Mouse (Mus musculus): ENCODE data around the gene Cox6b2. TPM values are rescaled to one million over a fixed set of nuclear protein-coding genes. Genes with fewer than 3 reads are reported as not detected.

The Cox6b2 gene
- 2.0 TPM for polyA plus RNA-seq (2017; shearing (Covaris generic))

DNA sequence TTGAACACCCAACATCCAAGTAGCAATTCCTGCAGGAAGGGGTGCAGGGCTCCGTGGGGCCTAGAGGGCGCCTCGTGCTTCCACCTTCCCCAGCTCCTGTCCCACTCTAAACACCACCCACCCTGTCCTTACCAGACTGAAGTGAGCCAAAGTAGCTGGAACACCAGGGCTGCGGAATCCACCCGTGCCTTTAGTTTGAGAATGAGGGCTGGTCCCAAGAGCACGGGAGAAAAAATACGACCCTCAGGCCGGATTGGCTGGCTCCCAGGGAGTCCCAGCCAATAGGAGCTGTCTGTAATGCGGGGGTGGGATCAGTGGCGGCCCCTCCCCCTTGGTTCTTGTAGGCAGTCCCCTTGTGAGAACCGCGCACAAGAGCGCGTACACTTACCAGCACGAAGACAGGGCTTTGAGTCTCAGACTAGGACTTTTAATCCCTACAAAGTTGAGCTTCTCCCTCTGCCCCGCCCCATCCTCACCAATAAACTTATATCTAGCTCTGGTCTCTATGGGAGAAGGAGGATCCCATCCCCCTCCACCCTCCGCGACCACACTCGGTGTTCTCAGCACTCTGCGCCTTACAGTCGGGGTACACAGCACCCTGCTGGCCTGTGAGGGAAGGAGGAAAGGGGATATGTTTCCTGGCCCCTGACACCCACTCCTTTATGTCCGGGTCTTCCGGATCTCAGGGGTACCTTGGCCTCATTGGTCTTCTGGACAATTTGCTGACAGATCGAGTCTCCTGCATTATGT lies at the start of gene Cox6b2:
Gene Cox6b2 (minus strand): TSS at position 274 of the 750 bp plus-strand sequence.

DNA sequence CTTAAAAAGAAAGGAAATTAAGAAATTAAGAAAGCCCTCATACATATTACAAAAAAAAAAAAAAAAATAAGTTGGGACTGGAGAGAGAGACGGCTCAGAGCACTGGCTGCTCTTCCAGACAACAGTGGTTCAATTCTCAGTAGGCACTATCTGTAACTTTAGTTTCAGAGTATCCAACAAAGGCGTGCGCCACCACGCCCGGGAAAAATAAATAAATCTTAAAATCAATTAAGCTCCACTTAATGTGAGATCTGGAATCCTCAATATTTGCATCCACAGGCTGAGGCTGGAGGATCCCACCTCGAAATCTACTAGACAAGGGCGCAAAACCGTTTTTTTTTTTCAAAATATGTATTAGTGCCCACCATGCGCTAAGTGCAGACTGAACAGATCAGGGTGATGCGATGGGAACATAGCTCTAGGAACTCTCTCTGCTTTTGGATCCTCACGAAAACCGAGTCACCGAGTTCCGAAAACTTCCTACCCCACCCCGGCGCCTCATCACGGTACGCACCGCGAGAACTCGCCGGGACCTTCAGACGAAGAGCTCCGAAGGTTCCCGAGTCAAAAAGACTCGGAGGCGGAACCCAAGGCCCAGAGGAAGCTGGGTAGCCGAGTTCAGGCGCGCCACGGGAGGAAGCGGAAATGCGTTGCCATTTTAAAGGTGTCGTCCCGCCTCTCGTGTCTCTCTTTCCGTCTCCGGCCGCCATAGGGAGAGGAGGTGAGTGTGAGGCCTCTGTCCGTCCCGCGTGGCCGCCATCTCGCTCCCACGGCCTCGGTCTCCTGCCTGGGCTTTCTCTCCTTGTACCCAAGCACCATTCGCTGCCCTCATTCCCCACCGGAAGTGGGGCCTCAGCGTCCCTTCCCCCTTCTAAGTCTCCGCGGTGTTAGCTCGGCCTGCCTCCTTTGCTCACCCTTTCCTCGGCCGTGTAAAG lies 39.7 kb upstream of the Cox6b2 start, which contains the start of gene Rpl28:
Gene Rpl28 (plus strand): TSS at position 597 of the 935 bp plus-strand sequence.

DNA sequence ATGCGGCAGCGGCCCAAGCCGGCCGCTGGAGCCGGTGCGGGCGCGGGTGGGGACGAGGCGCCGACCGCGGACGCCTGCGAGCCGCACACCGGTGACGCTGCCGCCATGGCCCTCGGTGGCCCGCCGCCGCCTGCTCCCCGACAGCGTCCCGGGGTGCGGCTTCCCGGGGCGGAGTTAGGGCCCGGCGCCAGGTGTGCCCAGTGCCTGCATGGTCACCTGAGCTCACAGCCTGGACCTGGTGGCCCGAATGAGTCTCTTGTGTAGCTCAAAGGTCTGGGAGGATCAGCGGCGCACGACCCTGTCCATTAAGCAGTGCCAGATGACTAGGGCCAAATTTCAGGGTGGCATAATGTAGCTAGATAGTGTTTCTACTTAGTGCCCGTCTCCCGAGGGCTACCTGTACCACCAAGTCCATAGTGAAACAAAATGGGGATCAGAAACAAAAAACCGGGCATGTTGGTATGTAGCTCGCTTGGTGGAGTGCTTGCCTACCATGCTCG lies 36.6 kb upstream of the Cox6b2 start, which contains the start of gene Tmem238:
Gene Tmem238 (minus strand): TSS at position 221 of the 500 bp plus-strand sequence.

DNA sequence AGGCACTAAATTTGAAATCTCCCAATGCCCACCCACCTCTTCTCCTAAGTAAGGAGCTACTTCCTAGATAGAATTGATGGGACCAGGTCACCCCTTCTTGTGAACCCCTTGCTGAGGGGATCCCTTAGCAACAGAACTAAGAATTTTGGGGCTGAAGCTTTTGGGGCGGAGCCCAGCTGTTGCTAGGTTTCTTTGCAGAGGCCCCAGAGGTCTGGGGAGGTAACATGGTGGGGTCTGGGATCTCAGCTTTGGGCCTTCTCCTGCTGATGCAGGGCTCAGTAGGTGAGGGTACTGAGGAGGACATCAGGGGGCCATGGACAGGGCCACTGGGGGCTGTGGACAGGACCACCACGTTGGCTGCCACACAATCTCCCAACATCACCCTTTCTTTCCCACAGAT lies 29.9 kb upstream of the Cox6b2 start, which contains the start of the genes Il11 and Tmem190:
Gene Il11 (minus strand): TSS at position 101 of the 400 bp plus-strand sequence.
Gene Tmem190 (plus strand): TSS at position 179 of the 400 bp plus-strand sequence.

DNA sequence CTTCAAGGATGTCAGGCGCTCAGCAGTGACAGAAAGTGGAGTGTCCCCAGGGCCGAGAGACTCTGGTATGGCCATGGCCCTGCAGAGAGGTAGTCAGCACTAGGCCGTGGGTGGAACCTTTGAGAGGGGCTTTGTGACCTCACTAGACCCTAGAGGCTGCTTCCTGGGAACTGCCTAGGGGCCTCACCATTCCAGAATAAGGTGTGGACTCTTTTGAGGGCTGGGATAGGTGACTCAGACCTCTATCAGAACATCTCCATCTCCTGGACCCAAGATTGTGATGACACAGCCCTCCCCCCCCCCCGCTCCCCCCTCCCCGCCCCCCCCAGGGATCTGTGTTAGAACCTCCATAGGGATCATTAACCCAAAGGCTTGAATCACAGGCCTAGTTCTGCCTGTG lies 18.3 kb upstream of the Cox6b2 start, which contains the start of gene Fam71e2:
Gene Fam71e2 (minus strand): TSS at position 101 of the 400 bp plus-strand sequence.

DNA sequence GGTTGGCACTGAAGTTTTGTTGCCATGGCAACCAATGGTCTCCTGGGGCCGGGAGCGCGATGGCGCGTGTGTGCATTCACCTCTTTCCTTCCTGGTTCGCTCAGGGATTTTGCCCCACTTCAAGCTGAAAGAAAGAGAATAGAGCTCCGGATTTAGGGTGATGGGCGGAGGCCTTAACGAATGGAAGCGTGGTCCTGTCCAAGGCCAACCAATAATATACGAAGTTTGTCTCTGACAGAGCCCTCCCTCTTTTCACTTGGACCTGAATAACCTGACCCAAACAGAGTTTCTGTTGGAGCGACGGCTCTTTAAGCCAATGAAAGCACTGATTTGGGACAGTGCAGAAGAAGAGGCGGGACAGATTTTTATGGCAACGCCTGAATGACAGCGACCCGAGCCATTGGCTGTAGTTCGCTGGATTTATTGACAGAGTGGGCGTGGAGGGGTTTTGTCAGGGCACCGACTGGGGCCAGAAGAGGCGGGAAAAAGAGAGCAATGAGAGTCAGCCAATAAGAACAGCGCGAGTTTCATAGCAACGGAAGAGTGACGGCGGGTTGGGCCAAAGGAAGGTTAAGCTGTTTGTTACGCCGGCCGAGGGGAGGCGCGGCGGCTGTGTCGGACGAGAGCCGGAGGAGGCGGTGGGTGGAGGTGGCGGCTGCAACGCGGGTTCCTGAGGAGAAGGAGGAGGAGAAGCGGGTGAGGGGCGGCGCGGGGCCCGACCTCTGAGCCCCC lies 13.2 kb downstream of the Cox6b2 start, which contains the start of gene Kmt5c:
Gene Kmt5c (plus strand): TSS at position 572 of the 732 bp plus-strand sequence.

DNA sequence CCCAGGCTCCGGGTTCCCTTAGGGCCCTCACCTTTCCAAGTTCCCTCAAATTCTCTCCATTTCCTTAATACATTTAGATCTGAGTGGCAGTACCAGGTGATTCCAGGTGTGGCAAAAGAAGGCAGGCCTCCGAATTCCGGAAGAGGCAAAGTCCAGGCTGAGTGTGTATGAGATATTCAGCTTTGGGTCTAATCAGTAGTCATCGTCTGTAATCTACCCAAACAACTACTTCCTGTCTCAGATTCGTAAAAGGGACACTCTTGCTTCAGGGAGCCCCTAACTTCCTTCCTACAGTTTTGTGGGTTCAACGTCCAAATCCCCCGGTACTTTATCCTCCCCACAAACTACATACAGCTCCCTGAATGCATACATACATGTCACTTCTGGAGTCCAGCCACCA lies 27.7 kb downstream of the Cox6b2 start, which contains the start of gene Tmem150b:
Gene Tmem150b (minus strand): TSS at position 81 of the 400 bp plus-strand sequence.

Other genes starting within 250 kb of the Cox6b2 start
- gene Tnnt1, start 236.7 kb downstream of the Cox6b2 start, polyA plus RNA-seq (2017; shearing (Covaris generic)): 6.2 TPM
- gene Tnni3, start 228.9 kb downstream of the Cox6b2 start, polyA plus RNA-seq (2017; shearing (Covaris generic)): not detected
- gene Dnaaf3, start 220.6 kb downstream of the Cox6b2 start, polyA plus RNA-seq (2017; shearing (Covaris generic)): 0.17 TPM
- gene Syt5, start 205.6 kb downstream of the Cox6b2 start, polyA plus RNA-seq (2017; shearing (Covaris generic)): not detected
- gene Ptprh, start 149.1 kb downstream of the Cox6b2 start, polyA plus RNA-seq (2017; shearing (Covaris generic)): not detected
- 16.4 TPM for gene Tmem86b, start 121.7 kb downstream of the Cox6b2 start, polyA plus RNA-seq (2017; shearing (Covaris generic))
- 282 TPM for gene Ppp6r1, start 94.1 kb downstream of the Cox6b2 start, polyA plus RNA-seq (2017; shearing (Covaris generic))
- gene Hspbp1, start 68.0 kb downstream of the Cox6b2 start, polyA plus RNA-seq (2017; shearing (Covaris generic)): 76.5 TPM
- gene Brsk1, start 62.5 kb downstream of the Cox6b2 start, polyA plus RNA-seq (2017; shearing (Covaris generic)): not detected
- gene Tmem150b, start 27.8 kb downstream of the Cox6b2 start, polyA plus RNA-seq (2017; shearing (Covaris generic)): not detected
- 37.1 TPM for gene Kmt5c, start 13.0 kb downstream of the Cox6b2 start, polyA plus RNA-seq (2017; shearing (Covaris generic))
- not detected for gene Fam71e2, start 18.2 kb upstream of the Cox6b2 start, polyA plus RNA-seq (2017; shearing (Covaris generic))
- gene Il11, start 29.8 kb upstream of the Cox6b2 start, polyA plus RNA-seq (2017; shearing (Covaris generic)): not detected
- not detected for gene Tmem190, start 29.8 kb upstream of the Cox6b2 start, polyA plus RNA-seq (2017; shearing (Covaris generic))
- 2.8 TPM for gene Tmem238, start 36.6 kb upstream of the Cox6b2 start, polyA plus RNA-seq (2017; shearing (Covaris generic))
- 358 TPM for gene Rpl28, start 39.8 kb upstream of the Cox6b2 start, polyA plus RNA-seq (2017; shearing (Covaris generic))
- 236 TPM for gene Ube2s, start 59.5 kb upstream of the Cox6b2 start, polyA plus RNA-seq (2017; shearing (Covaris generic))
- gene Shisa7, start 91.6 kb upstream of the Cox6b2 start, polyA plus RNA-seq (2017; shearing (Covaris generic)): 0.12 TPM
- 7.4 TPM for gene Isoc2b, start 117.2 kb upstream of the Cox6b2 start, polyA plus RNA-seq (2017; shearing (Covaris generic))
- 0.77 TPM for gene Isoc2a, start 124.1 kb upstream of the Cox6b2 start, polyA plus RNA-seq (2017; shearing (Covaris generic))
- gene Gm36210, start 153.4 kb upstream of the Cox6b2 start, polyA plus RNA-seq (2017; shearing (Covaris generic)): not detected
- gene Zfp628, start 162.1 kb upstream of the Cox6b2 start, polyA plus RNA-seq (2017; shearing (Covaris generic)): 2.5 TPM
- not detected for gene Nat14, start 168.9 kb upstream of the Cox6b2 start, polyA plus RNA-seq (2017; shearing (Covaris generic))
- gene Ssc5d, start 172.7 kb upstream of the Cox6b2 start, polyA plus RNA-seq (2017; shearing (Covaris generic)): not detected
- not detected for gene Sbk2, start 211.3 kb upstream of the Cox6b2 start, polyA plus RNA-seq (2017; shearing (Covaris generic))
- gene Sbk3, start 218.1 kb upstream of the Cox6b2 start, polyA plus RNA-seq (2017; shearing (Covaris generic)): not detected
- 18.4 TPM for gene Zfp579, start 243.1 kb upstream of the Cox6b2 start, polyA plus RNA-seq (2017; shearing (Covaris generic))